Mouse (Mus musculus) midbrain, postnatal 0 days (tissue): ENCODE measurements at regions not wholly inside any gene's neighbourhood (a gene's known extent, or its start where the extent isn't known, plus 50 kb on each side); places are given as distances from the start of the nearest gene placed in this dataset.
A peak's percentile ranks its signal among the peaks of the same experiment; 100 is the strongest.

Experiments
- ATAC-seq: fragments of 200-750 bp; cut with Nextera tagmentation; 2 replicates; pipeline ENCODE4 v1.8.0; 2017; ENCODE audit warnings: moderate number of reproducible peaks, mild to moderate bottlenecking, moderate TSS enrichment, moderate library complexity; ENCODE audit not compliant: low FRiP score
- DNase-seq: peaks from one replicate; pipeline ENCODE4 v3.0.0-alpha.2; 2015; ENCODE audit warnings: low spot score
- H3K27ac ChIP-seq: fragments of 300-500 bp; sonication (generic); 2 replicates; pipeline ENCODE4 v1.5.1; 2014; ENCODE audit warnings: low read depth, mild to moderate bottlenecking, low read length, mixed read lengths
- H3K27me3 ChIP-seq: fragments of 300-500 bp; sonication (generic); 2 replicates; pipeline ENCODE4 v1.6.1; 2014; ENCODE audit warnings: low read length, control low read depth, mixed read lengths; ENCODE audit not compliant: insufficient read depth
- H3K36me3 ChIP-seq: fragments of 300-500 bp; sonication (generic); 2 replicates; pipeline ENCODE4 v1.6.1; 2014; ENCODE audit warnings: low read length, control low read depth, mixed read lengths; ENCODE audit not compliant: insufficient read depth
- H3K4me1 ChIP-seq: fragments of 300-500 bp; sonication (generic); 2 replicates; pipeline ENCODE4 v1.6.1; 2014; ENCODE audit warnings: mild to moderate bottlenecking, control low read depth, antibody characterized with exemption, low read length, mixed read lengths; ENCODE audit not compliant: insufficient read depth
- H3K4me2 ChIP-seq: fragments of 300-500 bp; sonication (generic); 2 replicates; pipeline ENCODE4 v1.6.1; 2014; ENCODE audit warnings: low read depth, mild to moderate bottlenecking, low read length, mixed read lengths; ENCODE audit not compliant: poor library complexity, severe bottlenecking
- H3K4me3 ChIP-seq: fragments of 300-500 bp; sonication (generic); 2 replicates; pipeline ENCODE4 v1.5.1; 2014; ENCODE audit warnings: low read depth, mild to moderate bottlenecking, low read length, moderate library complexity
- H3K9ac ChIP-seq: fragments of 300-500 bp; sonication (generic); replicated peaks from 2 replicates; pipeline ENCODE4 v1.6.1; 2014; ENCODE audit warnings: mild to moderate bottlenecking, low read length, moderate library complexity, mixed read lengths; ENCODE audit not compliant: poor library complexity, severe bottlenecking
- H3K9me3 ChIP-seq: fragments of 300-500 bp; sonication (generic); 2 replicates; pipeline ENCODE4 v1.6.1; 2016; ENCODE audit warnings: low read length, control low read depth
- CTCF ChIP-seq: IDR thresholded peaks from 2 replicates; pipeline ENCODE4 v1.5.1; 2016; ENCODE audit warnings: antibody characterized with exemption, mild to moderate bottlenecking
- WGBS: fragments of 180-500 bp; shearing (Covaris S2); extraction: QIAGEN DNeasy Blood & Tissue Kit; methylation state at CpG from one replicate; pipeline ENCODE4 v1.1.7; 2014; 5-methylcytosine and 5-hydroxymethylcytosine counted together

DNA sequence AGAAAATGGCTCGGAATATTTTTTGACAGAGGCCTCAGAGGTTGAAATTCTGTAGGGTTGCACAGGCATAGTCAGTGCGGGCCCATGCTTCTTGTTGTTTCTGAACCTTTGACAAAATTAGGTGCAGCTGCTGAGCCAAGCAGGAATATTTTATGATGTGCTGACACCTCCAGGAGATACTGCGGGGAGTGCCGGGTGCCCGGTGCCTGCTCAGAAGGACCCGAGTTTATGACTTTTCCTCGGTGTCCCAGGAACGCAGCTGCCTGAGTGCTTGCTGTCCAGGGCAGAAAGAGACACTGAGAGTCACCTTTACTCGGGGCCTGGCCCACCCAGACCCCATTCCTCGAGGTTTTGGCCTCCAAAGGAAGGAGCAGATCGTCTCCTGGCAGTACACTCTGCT is 79.6 kb downstream of the Bod1 start:
- 83% methylated on average over 11 of the region's 11 CpGs for WGBS
- ATAC-seq = no peak
- Histone ChIP-seq H3K9me3 (no peaks in the 10 kb centered on the region), H3K27me3 (no peaks in the 10 kb centered on the region), H3K4me1 (no peaks in the 10 kb centered on the region), H3K36me3 (no peaks in the 10 kb centered on the region), H3K9ac (no peak overlapping the region), H3K4me3 (no peak overlapping the region), H3K27ac (no peak overlapping the region), H3K4me2 (no peak overlapping the region)
- no peak for TF ChIP-seq CTCF
- no peak for DNase-seq

GRCm38 (mm10) chr11:31591037-31591554 is 80.6 kb downstream of the Bod1 start:
- Histone ChIP-seq H3K36me3 (no peaks in the 10 kb centered on the region), H3K27me3 (no peaks in the 10 kb centered on the region), H3K4me1 (no peaks in the 10 kb centered on the region), H3K4me2 (no peak overlapping the region), H3K4me3 (no peak overlapping the region), H3K27ac (no peak overlapping the region), H3K9ac (no peak overlapping the region), H3K9me3 (no peaks in the 10 kb centered on the region)
- 58% methylated on average over 6 of the region's 6 CpGs for WGBS
- TF ChIP-seq CTCF = no peak
- peak; percentile 33 for DNase-seq
- ATAC-seq = no peak

GRCm38 (mm10) chr11:31574941-31575340 is 96.7 kb downstream of the Bod1 start:
- Histone ChIP-seq H3K27ac (no peak overlapping the region), H3K4me3 (no peak overlapping the region), H3K9me3 (no peaks in the 10 kb centered on the region), H3K27me3 (no peaks in the 10 kb centered on the region), H3K4me1 (no peaks in the 10 kb centered on the region), H3K4me2 (no peak overlapping the region), H3K9ac (no peak overlapping the region), H3K36me3 (no peaks in the 10 kb centered on the region)
- ATAC-seq = no peak
- 75% methylated on average over 3 of the region's 3 CpGs for WGBS
- no peak for TF ChIP-seq CTCF
- DNase-seq = no peak

- Histone ChIP-seq H3K9me3 (no peaks in the 10 kb centered on the region), H3K27ac (no peak overlapping the region), H3K4me3 (no peak overlapping the region), H3K27me3 (no peaks in the 10 kb centered on the region), H3K4me1 (no peaks in the 10 kb centered on the region), H3K9ac (no peak overlapping the region), H3K36me3 (no peaks in the 10 kb centered on the region), H3K4me2 (no peak overlapping the region)
- no peak for ATAC-seq
- TF ChIP-seq CTCF = no peak
- no peak for DNase-seq
- 83% methylated on average over 13 of the region's 13 CpGs for WGBS
These were observed 106.8 kb downstream of the Bod1 start for GRCm38 (mm10) chr11:31564742-31565510.

- no peak overlapping the region for H3K9ac ChIP-seq
- no peak for ATAC-seq
- H3K9me3 ChIP-seq = no peaks in the 10 kb centered on the region
- no peak overlapping the region for H3K4me3 ChIP-seq
- H3K36me3 ChIP-seq = no peaks in the 10 kb centered on the region
- WGBS = 67% methylated on average over 10 of the region's 10 CpGs
- no peak overlapping the region for H3K4me2 ChIP-seq
- no peak overlapping the region for H3K27ac ChIP-seq
- no peak for DNase-seq
- H3K27me3 ChIP-seq = no peaks in the 10 kb centered on the region
- TF ChIP-seq CTCF = no peak
- H3K4me1 ChIP-seq = no peaks in the 10 kb centered on the region
These were observed 107.6 kb downstream of the Bod1 start for GRCm38 (mm10) chr11:31563826-31564741.

DNA sequence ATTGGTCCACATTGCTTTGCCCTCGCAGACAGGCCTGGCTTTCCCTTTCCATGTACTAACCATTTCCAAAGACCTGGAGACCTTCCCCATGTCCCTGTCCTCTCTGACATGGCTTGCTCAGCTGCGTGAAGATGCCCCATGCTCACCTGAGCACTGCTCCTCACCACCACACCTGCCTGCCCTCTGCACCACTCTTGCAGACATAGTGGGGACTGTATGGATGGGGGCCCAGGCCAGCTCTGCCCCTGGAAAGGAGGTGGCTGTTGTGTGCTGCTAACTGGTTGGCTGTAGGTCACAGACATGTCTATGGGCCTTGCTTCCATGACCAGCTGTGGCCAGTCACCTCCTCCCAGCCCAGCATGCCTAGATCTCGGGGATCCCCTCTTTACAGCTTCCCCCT is 108.7 kb downstream of the Bod1 start:
- no peak for ATAC-seq
- Histone ChIP-seq H3K9me3 (no peaks in the 10 kb centered on the region), H3K27ac (no peak overlapping the region), H3K27me3 (no peaks in the 10 kb centered on the region), H3K4me2 (no peak overlapping the region), H3K4me3 (no peak overlapping the region), H3K9ac (no peak overlapping the region), H3K4me1 (no peaks in the 10 kb centered on the region), H3K36me3 (no peaks in the 10 kb centered on the region)
- 84% methylated on average over 3 of the region's 3 CpGs for WGBS
- no peak for DNase-seq
- TF ChIP-seq CTCF = no peak
